Mouse (Mus musculus) embryonic stem cell, embryonic (primary cell): ENCODE data around the gene Suclg1.

ENCODE experiments used
- CTCF ChIA-PET, 4 experiments: fragments of 300-600 bp in 2 of 4; fragments of 350-600 bp in 2 of 4; sonication (Branson Sonifier 250); formaldehyde crosslinking; loops; one replicate each; lab custom pipeline; 2022; ENCODE audit warnings: inconsistent platforms in 2 of 4; lab: Charles Lee
- POLR2A ChIA-PET, 4 experiments: fragments of 300-600 bp in 2 of 4; fragments of 350-600 bp in 2 of 4; sonication (Branson Sonifier 250); formaldehyde crosslinking; loops; one replicate each; lab custom pipeline; 2022; ENCODE audit warnings: antibody characterized with exemption in 4 of 4, inconsistent platforms in 1 of 4; lab: Charles Lee

The Suclg1 gene

DNA sequence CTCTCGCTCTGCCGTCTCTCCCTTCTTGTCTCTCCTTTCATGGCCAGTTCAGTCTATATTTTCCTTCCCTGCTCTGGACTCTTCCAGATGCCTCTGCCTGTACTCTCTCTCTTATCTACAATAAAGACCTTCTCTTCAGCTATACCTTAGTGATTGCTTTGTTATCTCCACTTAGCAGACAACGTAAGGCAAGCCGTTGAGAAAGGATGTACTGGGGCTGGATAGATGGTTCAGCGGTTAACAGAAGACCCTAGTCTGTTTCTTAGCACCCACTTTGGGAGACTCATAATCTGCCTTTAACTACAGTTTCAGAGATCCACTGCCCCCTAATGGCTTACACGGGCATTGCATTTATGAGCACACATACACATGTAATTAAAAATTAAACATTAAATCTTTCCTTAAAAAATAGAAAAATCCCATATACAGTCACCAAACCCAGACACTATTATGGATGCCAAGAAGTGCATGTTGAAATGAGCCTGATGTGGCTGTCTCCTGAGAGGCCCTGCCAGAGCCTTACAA is 14.9 kb upstream of the Suclg1 start:
- CTCF ChIA-PET: interaction anchor here (0.6 to 2.2 kb wide), 13 partner anchors 8 to 698 kb away, joined by 3 to 14 read pairs (median 3); partner anchors contain the start of genes Dnah6 (in 1 of the 4) and Tmsb10 (in 1 of the 4)
- POLR2A ChIA-PET: interaction anchor here in 3 of 4 experiments (0.6 to 3.0 kb wide), 13 partner anchors 12 to 339 kb away, joined by 3 to 18 read pairs (median 3); partner anchors contain the start of genes Tmsb10 (in 2 of the 3), Dnah6 (in 1 of the 3) and Suclg1 (in 1 of the 3)

DNA sequence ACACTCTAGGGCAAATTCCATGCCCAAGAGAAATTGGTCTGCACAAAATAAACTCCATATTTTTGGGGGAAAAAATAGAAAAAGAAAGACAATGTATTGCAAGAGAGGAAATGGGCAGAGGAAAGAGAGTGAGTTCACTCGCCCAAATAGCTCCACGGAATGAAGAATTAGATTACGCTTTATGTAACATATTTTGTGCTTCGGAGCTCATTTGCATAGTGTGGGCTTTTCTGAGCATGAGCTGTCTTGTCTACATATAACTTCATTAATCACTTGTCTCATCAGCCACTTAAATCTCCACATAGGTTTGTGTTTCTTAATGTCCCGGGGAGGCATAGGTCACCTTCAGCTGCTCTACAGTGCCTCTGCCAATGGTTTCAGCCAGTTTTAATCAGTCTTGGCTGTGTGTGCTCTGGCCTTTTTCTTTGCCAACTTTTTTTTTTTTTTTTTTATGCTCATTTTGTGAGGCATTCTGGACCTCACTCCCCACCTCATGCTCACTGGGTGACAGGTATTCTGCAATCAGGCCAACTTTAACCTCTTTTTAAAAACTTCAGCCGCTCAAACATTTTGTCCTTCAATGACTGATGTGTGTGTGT is 13.8 kb upstream of the Suclg1 start:
- ChIA-PET POLR2A (interaction anchor here in 3 of 4 experiments (0.6 to 2.1 kb wide), 3 partner anchors 14 to 649 kb away, joined by 3 to 18 read pairs (median 4); partner anchors contain the start of gene Suclg1 (in 1 of the 3)), CTCF (interaction anchor here in 2 of 4 experiments (0.7 to 1.5 kb wide), 3 partner anchors 12 to 142 kb away, joined by 3 read pairs; partner anchors contain the start of gene Dnah6 (in 1 of the 2))

DNA sequence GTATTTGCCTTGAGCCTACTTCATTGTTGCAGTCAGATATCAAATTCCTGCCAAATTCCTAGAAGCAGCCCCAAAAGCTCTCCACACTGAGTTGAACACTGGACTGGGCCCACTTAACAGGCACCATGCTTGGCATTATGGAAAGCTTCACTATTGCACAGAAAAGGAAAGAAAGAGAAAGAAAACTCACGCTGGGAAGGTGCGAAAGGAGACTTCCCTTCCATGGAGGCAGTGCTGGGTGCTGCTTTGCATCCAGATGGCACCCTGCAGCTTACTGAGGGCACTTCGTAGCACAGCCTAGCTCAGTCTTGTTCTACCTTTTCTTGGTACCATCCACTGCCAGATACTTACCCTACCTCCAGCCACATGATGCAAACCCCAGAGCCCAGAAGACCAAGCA is 12.5 kb upstream of the Suclg1 start:
- POLR2A ChIA-PET: interaction anchor here in 1 of 4 experiments (0.7 kb wide), 2 partner anchors 190 to 436 kb away, joined by 3 to 4 read pairs; no protein-coding TSS in a partner anchor
- CTCF ChIA-PET: interaction anchor here in 1 of 4 experiments (1.2 kb wide), 1 partner anchor 12 kb away, joined by 4 read pairs; no protein-coding TSS in a partner anchor

- ChIA-PET POLR2A (interaction anchor here in 1 of 4 experiments (0.9 to 3.9 kb wide), 4 partner anchors 9 to 290 kb away, joined by 3 to 18 read pairs (median 6); no protein-coding TSS in a partner anchor), CTCF (interaction anchor here in 2 of 4 experiments (0.7 to 0.8 kb wide), 2 partner anchors 33 to 103 kb away, joined by 3 read pairs; no protein-coding TSS in a partner anchor)
These were observed 1.4 kb upstream of the Suclg1 start for GRCm38 (mm10) chr6:73246821-73247220.

DNA sequence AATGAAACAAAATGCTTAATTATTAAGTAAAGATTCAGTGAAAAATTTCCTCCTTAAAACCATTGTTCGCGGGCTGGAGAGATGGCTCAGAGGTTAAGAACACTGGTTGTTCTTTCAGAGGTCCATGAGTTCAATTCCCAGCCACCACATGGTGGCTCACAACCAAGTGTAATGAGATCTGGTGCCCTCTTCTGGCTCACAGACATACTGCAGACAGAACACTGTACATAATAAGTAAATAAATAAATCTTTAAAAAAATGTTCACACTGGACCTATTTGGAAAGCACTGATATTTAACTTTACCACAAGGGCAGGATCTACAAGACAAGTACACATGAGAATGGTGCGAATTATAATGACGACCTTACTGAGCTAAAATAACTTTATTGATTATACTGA is 730 bp upstream of the Suclg1 start:
- ChIA-PET POLR2A (interaction anchor here in 1 of 4 experiments (0.6 to 3.9 kb wide), 5 partner anchors 10 to 291 kb away, joined by 3 to 18 read pairs (median 3); no protein-coding TSS in a partner anchor), CTCF (interaction anchor here in 1 of 4 experiments (0.9 kb wide), 1 partner anchor 12 kb away, joined by 4 read pairs; no protein-coding TSS in a partner anchor)

DNA sequence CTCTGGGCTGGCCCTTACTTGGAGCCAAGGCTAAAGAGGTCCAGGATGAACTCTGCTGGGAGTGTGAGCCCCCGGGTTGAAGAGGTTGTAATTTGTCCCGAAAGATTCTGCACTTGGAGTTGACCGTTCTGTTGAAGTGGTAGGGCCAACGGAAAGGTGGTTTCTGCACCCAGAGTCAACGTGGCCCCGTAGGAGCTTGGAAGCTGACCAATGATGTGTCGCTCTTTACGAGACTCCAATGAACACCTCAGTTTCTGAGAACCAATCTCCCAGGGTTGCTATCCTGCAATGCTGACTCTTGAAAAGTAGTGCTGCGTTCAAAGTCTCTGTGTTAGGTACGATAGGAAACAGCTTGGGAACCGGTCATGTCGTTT is 854 bp downstream of the Suclg1 start:
- POLR2A ChIA-PET: interaction anchor here in 2 of 4 experiments (0.6 to 3.9 kb wide), 4 partner anchors 10 to 125 kb away, joined by 3 to 18 read pairs (median 6); no protein-coding TSS in a partner anchor
- CTCF ChIA-PET: no interaction called here

GRCm38 (mm10) chr6:73249851-73250250 is 1.7 kb downstream of the Suclg1 start:
- ChIA-PET CTCF (no interaction called here), POLR2A (interaction anchor here in 1 of 4 experiments (0.7 to 3.9 kb wide), 4 partner anchors 9 to 292 kb away, joined by 3 to 18 read pairs (median 6); no protein-coding TSS in a partner anchor)

DNA sequence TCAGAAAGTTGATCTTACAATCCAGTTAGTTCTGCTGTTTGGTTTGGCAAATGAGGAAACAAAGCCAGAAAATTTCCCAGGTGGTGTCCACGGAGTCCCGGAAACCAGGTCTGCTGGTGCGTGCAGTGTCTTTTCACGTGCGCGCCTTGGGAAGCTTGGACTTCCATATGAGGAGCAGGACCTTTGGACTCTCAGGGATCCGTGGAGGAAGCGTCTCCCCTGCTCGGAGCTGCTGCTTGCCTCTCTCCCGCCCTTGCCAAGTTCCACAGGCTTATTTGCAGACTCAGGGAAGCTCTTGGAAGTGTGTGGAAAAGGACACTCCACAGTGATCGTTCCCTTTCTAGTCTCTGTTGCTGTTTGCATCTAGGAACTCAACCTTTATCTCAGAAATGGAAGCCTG is 3.2 kb downstream of the Suclg1 start:
- ChIA-PET POLR2A (interaction anchor here in 2 of 4 experiments (0.6 to 1.1 kb wide), 3 partner anchors 11 to 20 kb away, joined by 3 read pairs; no protein-coding TSS in a partner anchor), CTCF (no interaction called here)

DNA sequence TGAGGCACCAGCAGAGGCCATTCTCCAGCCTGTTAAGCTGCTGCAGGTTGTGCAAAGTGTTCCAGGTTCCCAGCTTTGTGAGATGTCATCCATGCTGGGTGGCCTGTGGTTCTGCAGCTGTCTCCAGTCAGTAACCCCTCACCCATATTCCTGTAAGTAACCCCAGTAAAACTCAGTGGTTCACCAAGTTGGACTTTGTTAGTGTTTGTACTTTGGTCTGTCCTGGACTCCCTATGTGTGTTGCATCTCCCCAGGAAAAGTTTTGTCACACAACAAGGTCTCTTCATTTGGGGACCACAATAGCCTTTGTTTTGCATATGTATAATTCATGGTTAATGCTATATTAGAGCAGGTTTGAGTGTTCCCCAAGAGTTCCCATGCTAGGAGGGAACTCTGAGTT is 4.2 kb downstream of the Suclg1 start:
- ChIA-PET POLR2A (interaction anchor here in 1 of 4 experiments (0.8 to 1.1 kb wide), 2 partner anchors 12 to 21 kb away, joined by 3 read pairs; no protein-coding TSS in a partner anchor), CTCF (no interaction called here)

DNA sequence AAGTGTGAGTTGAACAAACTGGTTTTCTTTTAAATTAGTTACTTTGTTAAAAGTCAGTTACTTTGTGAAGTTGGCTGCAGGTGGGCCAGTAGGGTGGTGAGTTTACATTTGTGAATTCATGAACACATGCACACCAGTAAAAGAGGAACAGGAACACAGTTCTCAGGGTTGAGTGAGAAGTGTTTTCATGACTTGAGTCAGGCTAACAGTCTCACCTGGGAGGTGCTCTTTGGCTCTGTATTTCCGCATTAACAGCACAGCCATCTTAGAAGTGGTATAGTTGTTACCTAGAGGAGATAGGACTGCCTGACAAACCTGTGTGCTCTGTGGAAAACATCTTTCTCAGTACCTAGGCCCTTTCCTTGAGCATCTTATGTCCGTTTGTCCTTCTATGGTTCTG is 4.8 kb downstream of the Suclg1 start:
- CTCF ChIA-PET: no interaction called here
- POLR2A ChIA-PET: no interaction called here

- ChIA-PET POLR2A (no interaction called here), CTCF (no interaction called here)
These were observed 5.4 kb downstream of the Suclg1 start for GRCm38 (mm10) chr6:73253584-73253983.

DNA sequence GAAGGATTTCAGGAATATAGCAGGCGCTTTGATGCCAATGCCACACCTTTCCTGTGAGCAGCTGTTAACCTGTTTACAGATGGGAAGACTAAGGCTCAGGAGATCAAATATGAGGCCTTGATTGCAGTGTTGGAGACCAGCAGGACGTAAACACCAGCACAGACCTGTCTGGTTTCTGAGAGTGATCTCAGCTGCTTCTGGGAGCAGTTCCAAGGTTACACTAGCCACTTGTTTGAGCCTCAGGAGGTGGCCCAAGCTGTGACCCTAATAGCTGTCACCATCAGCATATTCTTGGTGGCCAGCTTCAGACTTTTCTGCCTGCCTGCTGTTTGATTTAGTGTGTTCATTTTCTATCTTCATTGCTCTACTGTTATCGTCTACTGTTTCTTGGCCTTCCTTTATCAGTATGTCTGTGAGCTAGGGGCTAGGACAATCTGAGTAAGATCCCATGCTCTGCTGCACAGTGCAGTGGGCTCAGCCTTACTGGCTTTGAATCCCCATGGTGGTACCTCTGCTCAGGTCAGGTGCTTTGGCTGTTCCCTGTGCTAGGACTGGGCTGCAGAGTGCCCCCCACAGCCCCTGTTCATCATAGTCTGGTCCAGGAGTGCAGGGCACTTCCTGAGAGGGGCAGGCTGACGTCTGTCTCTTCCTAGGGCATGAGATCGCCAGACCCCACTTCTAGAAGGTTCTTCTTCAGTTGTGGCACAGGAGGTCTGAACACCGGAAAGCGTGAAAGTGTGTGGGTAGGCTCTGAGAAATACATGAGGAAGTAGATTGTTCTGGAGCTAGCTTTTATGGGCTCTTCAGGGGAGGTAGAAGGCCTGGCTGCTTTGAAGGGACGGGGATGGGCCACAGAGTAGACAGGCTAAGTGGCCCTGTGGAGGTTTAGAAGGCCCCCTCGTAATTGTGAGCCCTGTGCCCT is 6.4 kb downstream of the Suclg1 start:
- POLR2A ChIA-PET: interaction anchor here in 2 of 4 experiments (0.8 to 1.4 kb wide), 2 partner anchors 9 to 328 kb away, joined by 3 read pairs; no protein-coding TSS in a partner anchor
- CTCF ChIA-PET: interaction anchor here in 2 of 4 experiments (0.6 to 1.1 kb wide), 2 partner anchors 21 to 52 kb away, joined by 3 to 7 read pairs; no protein-coding TSS in a partner anchor

DNA sequence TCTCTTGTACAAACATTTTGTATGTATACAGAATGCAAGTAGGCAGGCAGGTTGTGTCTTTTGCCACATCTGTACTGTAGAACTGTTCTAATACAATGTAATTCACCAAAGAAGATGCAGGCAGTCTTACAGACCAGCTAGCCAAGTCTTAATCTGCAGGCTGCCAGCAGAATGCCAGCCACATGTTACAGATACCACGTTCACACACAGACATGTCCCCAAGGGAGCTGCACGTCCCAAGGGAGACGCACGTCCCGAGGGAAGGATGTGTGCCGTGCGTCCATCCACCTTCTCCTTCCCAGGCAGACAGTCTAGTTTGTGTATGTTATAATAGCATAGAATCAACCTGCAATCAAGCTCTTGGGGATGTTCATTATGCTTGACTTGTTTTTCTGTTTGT is 8.9 kb downstream of the Suclg1 start:
- POLR2A ChIA-PET: interaction anchor here in 1 of 4 experiments (1.0 to 1.4 kb wide), 3 partner anchors 9 to 24 kb away, joined by 3 to 4 read pairs (median 3); partner anchors contain the start of gene Suclg1
- CTCF ChIA-PET: interaction anchor here in 1 of 4 experiments (0.6 kb wide), 1 partner anchor 114 kb away, joined by 9 read pairs; no protein-coding TSS in a partner anchor

DNA sequence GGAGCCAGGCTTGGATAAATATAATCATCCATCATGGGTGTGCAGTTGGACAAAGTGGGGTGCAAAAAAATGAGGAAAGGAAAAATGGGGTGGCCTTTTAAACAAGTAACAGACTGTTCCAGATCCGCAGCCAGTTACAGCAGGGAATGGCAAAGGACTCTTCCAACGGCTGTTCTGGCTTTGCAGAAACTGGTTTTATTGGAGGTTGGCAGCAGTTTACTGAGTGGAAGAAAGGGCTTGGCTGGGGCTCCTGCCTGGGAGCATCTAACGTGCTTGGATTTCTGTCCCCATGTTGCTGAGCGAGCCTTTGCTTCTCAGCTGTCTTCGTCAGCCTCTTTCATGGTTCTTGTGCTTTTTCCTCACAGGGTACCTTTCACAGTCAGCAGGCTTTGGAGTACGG is 11.9 kb downstream of the Suclg1 start:
- POLR2A ChIA-PET: interaction anchor here in 2 of 4 experiments (0.5 to 2.5 kb wide), 2 partner anchors 10 to 532 kb away, joined by 3 to 8 read pairs; no protein-coding TSS in a partner anchor

GRCm38 (mm10) chr6:73264801-73265200 is 16.6 kb downstream of the Suclg1 start:
- POLR2A ChIA-PET: interaction anchor here in 2 of 4 experiments (0.6 to 1.4 kb wide), 5 partner anchors 12 to 212 kb away, joined by 3 read pairs; no protein-coding TSS in a partner anchor
- CTCF ChIA-PET: interaction anchor here in 1 of 4 experiments (0.6 kb wide), 1 partner anchor 83 kb away, joined by 6 read pairs; no protein-coding TSS in a partner anchor

More for the DNA sequence above, 11.9 kb downstream of the Suclg1 start:
- CTCF ChIA-PET: no interaction called here

GRCm38 (mm10) chr6:73267738-73268311 is 19.6 kb downstream of the Suclg1 start:
- CTCF ChIA-PET: no interaction called here
- POLR2A ChIA-PET: interaction anchor here in 1 of 4 experiments (1.4 kb wide), 1 partner anchor 10 kb away, joined by 4 read pairs; no protein-coding TSS in a partner anchor

DNA sequence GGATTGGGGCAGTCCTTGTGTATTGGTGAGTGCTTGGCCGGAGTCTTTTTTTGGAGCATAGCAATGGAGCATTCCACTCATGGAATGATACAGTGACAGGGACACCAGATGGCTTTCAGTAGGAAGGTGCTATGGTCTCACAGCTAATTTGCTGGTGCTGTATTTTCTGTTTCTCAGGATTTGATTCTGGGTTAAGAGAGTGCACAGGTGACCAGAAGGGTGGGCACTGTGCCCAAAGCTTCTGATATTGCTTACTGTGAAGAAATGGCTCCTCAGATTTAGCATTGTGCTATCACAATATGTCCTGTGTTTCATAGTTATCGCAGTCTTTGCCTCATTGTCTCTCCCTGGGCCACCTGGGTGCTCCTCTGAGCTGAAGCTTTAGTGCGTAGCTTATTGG is 21.2 kb downstream of the Suclg1 start:
- CTCF ChIA-PET: no interaction called here
- POLR2A ChIA-PET: interaction anchor here in 1 of 4 experiments (0.6 kb wide), 1 partner anchor 646 kb away, joined by 3 read pairs; no protein-coding TSS in a partner anchor
